Mouse (Mus musculus): ENCODE data around the gene Fam107b. TPM values are rescaled to one million over a fixed set of nuclear protein-coding genes. Genes with fewer than 3 reads are reported as not detected.
"Not testable (repeated sequence)": the region's sequence is repeated elsewhere in the genome, so short reads cannot be mapped to it uniquely, and the experiment has no call there.

The Fam107b gene
- total RNA-seq, 1 experiment from 2014 or later: 812 TPM

DNA sequence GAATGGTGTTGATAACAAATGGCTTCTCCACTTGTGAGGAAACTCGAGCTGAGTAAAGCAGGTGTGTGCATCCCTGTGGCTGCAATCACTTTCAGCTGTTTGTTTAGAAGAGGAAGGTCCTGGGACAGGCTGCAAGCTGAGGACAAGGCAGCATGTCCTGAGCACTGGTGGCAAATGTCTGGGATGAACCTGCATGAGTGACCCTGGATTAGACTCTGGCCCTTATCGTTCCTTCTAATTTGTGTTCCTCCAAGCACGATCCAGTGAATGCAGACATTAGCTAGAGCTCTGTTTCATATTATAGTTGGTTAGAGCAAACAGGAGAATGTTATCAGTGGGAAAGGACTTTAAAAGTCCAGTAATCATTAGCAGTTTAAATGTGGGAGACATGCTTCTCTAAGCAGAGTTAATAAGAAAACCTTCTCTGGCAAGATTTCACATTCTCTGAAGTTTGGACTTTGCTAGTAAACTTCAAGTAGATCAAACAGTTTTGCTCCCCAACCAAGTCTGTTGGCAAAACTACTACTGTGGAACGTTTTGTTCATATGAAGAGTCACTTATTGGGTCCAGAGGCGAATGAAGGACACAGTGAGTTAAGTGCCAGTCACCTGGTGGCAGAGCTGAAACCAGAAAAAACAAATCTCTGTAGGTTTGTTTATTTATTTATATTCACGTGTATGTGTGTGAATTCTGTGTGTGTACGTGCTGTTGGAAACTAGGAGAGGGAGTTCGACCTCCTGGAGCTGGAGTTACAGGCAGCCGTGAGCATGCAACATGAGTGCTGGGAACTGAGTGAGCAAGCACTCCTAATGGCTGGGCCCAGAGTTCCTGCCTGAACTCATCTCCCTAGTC, 134.2 kb downstream of the Fam107b start:
- ATAC-seq (replicated peaks; ENCODE audit: low read depth, poor library complexity, severe bottlenecking): peak; percentile 23; the same call in 1 of the 2 replicates

DNA sequence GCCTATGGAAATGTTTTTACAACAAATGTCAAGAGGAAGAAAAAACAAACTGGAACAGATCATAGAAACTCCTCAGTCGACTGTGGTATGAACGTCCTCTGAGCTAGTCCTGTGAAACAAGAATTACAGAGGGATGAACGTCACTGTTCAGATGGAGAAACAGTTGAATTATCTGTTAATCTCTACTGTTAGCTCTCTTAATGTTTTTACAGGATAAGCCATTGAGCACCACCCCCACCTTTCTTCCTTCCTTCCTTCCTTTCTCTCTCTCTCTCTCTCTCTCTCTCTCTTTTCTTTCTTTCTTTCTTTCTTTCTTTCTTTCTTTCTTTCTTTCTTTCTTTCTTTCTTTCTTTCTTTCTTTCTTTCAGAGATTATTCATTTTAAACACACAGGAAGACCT, 135.0 kb downstream of the Fam107b start:
- ATAC-seq (replicated peaks; ENCODE audit: low read depth, poor library complexity, severe bottlenecking): not testable (repeated sequence)

DNA sequence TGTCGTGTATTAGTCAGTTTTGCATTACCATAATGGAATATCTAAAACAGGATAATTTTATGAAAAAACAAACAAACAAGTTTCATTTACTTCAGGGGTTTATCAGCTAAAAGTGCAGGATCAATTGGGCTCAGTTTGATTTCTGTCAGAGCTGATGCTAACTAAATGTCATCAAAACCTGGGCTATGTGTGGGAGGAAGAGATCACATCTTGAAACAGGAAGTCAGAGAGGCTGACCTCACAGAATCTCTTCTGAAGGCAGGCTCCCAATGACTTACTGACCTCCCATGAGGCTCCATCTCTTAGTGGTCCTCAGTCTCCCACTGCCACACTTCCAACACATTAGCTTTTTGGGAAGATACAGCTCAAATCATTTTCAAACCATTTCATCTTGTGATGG, 136.9 kb downstream of the Fam107b start:
- ATAC-seq (replicated peaks; ENCODE audit: low read depth, poor library complexity, severe bottlenecking): no peak

DNA sequence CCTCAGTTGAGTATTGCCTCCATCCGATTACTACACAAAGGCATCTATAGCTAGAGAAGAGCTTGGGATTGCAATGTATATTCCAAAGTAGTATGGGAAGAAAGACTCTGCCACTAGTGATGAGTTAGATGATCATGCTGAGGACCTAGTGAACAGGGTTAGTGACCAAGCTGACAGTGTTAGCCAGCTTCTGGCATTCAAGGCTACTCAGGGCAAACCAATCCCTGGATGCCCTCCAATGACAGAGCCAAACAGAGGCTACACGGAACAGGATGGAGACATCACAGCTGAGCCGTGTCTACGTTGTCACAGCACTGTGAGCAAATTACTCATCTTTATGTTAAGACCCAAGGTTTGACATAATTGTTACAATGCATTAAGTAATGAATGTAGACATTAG, 138.3 kb downstream of the Fam107b start:
- ATAC-seq (replicated peaks; ENCODE audit: low read depth, poor library complexity, severe bottlenecking): no peak

DNA sequence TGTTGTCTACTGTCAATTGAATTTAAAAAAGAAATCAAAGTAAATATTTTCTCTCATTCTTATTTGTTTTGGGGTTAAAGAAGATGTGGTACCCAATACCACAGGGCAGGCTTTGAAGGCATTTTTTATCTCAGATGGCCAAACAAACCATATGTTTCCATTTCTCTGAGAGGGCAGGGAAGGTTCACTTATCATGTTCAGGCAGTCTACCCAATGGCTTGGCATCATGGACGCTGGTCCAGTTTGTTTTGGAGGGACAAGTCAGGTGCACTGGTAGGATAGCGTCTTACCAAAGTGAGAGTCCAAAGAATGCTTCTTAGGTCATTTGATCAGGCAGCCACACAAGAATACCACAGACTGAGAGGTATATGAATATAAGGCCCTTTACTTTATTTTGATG, 139.6 kb downstream of the Fam107b start:
- ATAC-seq (replicated peaks; ENCODE audit: low read depth, poor library complexity, severe bottlenecking): no peak

DNA sequence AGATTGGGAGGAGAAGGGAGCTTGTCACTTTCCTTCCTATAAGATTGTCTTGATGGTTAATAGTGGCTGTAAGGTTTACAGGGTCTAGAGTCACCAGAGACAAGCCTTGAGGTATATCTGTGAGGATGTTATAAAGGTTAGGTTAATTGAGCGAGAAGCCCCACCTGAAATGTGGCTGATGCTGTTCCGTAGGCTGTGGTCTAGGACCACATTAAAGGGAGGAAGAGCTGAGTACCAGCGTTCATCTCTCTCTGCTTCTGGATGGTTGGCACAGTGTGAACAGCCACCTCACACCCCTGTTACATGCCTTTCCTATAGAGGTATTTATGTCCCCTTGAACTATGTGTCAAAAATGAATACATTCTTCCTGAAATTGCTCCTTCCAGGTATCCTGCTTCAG, 140.2 kb downstream of the Fam107b start:
- no peak for ATAC-seq (replicated peaks; ENCODE audit: low read depth, poor library complexity, severe bottlenecking)

DNA sequence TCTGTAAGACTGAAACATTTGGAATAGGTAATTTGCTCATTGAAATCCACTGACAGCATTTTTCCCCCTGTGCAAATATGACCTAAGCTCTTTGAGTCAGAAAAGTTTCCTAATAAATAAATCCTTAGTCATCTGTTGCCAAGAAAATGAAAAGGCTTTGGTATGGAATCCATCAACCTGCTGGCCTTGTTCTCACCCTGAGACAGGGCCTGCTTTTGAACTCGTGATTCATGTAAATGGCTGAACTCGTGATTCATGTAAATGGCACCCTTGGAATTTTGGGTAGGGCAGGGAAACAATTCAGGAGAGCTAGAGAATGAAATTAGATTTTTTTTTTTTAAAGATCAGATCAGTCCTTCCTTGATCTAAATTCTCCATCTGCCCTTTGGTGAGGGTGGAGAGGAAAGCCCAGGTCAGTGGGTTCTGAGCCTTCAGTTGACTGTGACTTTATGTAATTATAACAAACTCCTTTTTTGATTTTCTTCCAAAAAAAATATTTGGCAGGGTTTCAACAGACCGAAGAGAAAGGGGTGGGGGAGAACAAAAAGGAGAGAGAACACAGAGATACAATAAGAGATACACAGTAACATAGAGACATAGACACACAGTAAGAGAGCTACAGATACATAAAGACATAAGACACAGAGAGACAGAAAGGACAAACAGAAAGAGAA, 142.2 kb downstream of the Fam107b start:
- ATAC-seq (replicated peaks; ENCODE audit: low read depth, poor library complexity, severe bottlenecking): no peak

DNA sequence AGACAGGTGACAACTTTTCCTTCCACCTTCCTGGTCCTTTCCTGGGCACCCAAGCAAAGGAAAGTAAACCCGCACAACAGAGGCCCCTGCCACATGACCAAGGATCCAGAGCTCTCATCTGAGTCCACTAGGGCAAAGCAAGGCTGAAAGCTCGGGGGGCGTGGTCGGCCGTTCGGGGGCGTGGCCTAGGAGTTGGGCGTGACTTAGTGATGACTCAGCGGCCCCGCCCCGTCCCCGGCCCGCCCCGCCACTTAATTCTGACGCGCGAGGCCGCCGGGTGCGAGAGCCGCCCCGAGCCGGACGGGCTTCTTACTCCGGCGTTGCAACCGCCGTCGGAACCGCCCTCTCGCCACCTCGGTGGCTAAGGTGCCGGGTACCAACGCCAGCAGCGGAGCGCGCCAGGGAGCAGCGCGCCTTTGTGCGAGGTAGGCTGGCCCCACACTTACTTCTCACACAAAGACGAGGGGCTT, 143.0 kb downstream of the Fam107b start:
- ATAC-seq (replicated peaks; ENCODE audit: low read depth, poor library complexity, severe bottlenecking): peak; percentile 76

DNA sequence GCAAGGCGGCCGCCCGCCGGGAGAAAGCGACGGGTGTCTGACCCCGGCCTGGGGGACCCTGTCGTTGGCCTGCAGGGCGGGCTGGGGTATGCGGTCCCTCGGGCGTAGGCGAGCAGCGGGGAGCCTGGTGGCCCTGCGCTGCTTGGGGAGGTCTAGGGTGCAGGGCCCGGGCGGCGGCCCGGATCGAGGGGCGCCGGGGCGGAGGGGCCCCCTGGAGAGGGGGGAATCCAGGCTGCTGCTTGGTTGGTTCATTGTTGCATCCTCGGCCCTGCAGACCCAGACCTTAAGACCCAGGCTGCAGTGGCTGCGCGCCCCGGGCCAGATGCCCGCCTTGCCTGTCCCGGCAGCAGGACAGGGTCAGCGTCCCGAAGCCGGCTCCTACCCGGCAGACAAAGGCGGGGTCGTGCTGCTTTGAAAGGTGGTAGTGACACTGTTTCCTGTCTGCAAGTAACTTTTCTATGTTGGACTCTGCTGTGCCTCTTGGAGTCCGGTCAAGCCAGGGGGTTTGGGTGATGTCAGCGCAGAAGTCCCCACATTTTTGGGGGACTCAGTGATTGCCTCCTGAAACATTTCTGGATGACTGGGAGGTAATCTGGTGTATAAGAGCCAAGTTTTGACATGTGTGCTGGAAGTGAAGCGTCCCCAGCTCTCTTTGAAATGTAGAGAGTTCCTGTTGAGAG, 143.5 kb downstream of the Fam107b start:
- peak; percentile 9; the same call in 1 of the 2 replicates for ATAC-seq (replicated peaks; ENCODE audit: low read depth, poor library complexity, severe bottlenecking)

DNA sequence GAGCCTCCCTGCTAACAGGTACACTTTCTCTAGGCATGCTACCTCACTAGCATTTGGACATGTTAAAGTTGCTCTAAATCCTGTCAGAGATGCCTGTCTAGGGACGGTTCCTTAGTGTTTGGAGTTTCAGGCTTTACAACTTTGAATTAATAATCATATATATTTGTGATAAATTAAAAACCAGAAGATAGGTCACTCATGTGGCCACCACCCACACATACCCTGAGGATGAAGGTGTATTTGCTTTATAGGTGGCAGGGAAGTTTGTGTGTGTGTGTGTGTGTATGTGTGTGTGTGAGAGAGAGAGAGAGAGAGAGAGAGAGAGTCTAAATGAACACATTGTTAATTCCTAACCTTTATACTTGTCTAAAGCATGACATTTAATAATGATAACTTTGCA, 144.2 kb downstream of the Fam107b start:
- ATAC-seq (replicated peaks; ENCODE audit: low read depth, poor library complexity, severe bottlenecking): no peak

DNA sequence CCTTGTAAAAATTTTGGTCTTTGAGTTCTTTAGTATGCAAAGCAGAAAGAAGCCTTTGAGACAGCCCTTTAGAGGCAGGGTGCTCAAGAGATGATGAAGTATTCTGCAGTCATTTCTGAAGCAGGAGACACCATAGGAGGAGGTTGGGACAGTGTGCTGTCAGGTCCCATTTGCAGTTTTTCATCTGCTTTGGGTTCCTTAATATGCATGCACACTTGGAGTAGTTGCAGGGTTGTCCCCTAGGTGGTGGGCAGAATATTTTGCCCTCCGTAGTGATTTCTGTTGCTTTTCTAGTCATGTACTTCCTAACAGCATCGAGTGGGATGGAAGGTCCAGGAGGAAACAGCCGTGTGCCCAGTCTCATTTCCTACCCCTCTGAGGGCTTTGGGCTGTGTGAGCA, 145.1 kb downstream of the Fam107b start:
- ATAC-seq (replicated peaks; ENCODE audit: low read depth, poor library complexity, severe bottlenecking): peak; percentile 27

DNA sequence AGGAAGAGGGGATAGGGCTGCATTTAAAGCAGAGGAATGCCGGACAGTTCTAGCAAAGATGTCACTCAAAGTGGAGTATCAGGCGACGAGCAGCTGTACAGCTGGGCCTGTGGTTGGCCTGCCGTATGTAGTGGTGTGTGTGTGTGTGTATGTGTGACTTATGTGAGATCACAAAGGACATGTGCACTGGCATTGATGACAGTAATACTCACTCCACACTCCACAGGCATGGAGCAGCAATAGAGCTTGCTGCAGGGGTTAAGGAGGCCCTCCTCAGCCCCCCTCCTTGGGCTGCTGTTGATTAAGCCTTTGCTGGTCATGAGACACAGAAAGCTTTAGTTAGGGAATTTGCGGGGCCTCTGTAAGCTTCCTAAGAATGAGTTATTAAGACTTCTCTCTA, 147.0 kb downstream of the Fam107b start:
- ATAC-seq (replicated peaks; ENCODE audit: low read depth, poor library complexity, severe bottlenecking): peak; percentile 5

DNA sequence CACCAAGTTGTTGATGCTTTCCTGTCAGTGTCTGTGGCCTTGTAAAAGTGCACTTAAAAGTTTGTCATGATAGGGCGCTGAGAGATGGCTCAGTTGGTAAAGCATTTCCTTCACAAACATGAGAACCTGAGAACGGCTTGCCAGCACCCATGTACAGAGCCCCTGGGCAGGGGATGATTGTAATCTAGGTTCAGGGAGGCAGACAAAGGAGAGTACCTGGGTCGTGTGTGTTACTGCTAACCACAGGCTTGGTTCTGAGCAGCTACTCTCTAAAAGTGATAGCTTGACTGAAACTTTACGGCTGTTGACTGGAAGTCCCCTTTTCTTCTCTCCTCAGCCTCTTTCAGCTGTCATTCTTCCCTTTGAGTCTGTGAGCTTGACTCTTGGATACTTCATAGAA, 147.6 kb downstream of the Fam107b start:
- no peak for ATAC-seq (replicated peaks; ENCODE audit: low read depth, poor library complexity, severe bottlenecking)

DNA sequence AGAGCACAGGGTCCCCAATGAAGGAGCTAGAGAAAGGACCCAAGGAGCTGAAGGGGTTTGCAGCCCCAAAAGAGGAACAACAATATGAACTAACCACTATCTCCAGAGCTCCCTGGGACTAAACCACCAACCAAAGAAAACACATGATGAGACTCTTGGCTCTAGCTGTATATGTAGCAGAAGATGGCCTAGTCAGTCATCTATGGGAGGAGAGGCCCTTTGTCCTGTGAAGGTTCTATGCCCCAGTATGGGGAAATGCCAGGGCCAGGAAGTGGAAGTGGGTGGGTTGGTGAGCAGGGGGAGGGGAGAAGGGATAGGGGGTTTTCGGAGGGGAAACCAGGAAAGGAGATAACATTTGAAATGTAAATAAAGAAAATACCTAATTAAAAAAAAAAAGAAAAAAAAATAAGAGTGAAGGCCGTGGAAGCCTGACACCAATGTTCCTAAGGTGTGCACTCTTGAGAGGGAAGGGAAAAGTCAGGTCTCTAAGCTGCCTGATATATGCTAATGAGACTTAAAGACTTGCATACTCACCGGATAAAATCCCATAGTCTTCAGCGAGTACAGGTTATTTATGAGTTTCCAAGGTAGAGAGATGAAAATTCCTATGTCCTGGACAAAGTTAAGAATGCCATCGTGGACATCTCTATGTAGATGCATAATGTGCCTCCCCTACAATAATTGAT, 149.3 kb downstream of the Fam107b start:
- not testable (repeated sequence) for ATAC-seq (replicated peaks; ENCODE audit: low read depth, poor library complexity, severe bottlenecking)

DNA sequence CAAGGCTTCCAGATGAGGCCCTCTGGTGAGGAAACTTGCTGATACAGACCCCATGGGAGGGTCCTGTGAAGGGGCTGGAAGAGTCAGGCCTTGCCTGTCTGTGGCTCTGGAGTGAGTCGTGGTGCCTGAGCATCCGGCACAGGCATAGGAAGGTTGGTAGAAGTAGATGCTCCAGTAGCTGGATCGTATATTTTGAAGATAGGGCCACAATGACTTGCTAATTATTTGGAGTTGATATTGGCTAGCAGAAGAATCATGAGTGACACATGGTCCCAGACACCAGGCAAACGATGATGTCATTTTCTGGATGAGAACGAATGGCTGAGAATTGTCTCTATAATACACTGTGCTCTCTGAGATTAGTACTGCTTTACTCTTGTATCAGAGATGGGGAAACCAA, 150.8 kb downstream of the Fam107b start:
- 0 out of 2 replicates have a peak, but pooled peaks have one; percentile 6 for ATAC-seq (replicated peaks; ENCODE audit: low read depth, poor library complexity, severe bottlenecking)

DNA sequence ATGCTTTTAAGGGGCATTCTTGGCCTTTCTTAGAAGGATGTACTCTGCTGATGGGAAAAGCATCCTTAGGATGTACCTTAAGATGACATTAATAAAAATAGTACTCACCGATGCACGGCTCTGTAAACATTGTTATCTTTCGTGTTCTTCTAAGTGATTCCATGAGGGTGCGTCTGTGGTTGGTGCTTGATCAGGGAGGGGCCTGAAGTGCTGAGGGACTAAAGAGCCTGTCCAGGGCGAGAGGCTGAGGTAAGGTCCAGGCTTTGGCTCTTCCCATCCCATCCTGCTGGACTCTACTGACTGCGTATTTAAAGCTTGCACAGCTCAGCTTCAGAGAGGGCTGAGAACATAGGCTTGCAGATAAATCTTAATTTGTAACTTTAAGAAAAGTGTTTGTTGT, 151.7 kb downstream of the Fam107b start:
- no peak for ATAC-seq (replicated peaks; ENCODE audit: low read depth, poor library complexity, severe bottlenecking)

DNA sequence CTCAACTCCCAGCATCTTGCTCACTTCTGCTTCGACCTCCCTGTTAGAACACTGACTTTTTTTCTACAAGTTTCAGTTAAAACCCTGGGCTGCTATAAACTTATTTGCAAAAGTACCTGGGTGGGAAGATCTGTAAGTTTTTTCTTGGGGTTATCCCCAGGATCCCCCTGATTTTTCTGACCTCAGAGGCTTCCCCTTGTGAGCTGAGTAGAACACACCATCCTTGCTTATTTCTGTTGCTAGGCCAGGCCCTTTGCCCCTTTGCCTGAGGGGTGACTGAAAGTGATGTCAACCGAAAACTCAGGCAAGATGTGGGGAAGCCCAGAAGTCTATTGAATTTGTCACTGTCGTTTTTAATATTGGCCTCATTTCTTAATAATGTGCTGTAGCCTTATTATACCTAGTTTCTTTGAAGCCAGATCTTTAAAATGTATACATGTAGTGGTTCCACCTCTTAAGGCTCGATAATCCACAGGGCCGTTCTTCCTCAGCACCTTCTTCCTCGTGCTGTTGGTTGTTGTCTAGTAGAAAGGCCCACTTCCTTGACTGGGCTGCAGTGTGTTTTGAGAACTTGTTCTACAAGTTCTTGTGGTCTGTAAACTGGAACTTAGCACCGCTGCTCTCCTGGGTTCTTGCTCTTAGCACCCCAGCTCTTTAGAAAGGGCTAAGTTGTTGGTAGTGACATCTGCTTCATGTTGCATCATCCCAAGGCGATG, 153.3 kb downstream of the Fam107b start:
- ATAC-seq (replicated peaks; ENCODE audit: low read depth, poor library complexity, severe bottlenecking): peak; percentile 14

DNA sequence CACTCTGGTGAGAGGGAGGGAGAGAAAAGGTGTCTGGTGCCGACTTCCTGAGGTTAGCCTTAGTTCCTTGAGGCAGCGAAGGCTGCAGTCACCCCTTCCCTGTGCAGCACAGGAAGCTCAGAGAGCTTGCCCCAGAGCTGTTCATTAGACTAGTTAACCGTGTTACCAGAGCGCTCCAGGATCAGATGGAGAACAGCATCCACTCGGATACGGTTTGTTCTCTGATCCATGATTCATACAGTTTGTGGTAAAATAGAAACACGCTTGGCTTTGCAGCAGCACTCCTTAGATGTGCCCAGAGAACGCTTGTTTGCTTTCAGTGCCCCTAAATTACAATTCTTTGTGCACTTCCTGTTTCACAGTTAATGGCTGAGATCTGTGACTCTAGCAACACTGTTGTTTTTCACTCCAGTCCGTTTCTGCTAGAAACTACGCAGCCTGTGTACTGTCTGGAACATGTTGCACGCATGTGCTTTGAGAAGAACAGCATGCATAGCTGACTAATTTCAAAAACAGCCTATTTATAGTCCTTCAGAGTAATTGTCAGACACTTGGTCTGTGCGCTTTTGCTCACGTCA, 156.3 kb downstream of the Fam107b start:
- ATAC-seq (replicated peaks; ENCODE audit: low read depth, poor library complexity, severe bottlenecking): peak; percentile 33

DNA sequence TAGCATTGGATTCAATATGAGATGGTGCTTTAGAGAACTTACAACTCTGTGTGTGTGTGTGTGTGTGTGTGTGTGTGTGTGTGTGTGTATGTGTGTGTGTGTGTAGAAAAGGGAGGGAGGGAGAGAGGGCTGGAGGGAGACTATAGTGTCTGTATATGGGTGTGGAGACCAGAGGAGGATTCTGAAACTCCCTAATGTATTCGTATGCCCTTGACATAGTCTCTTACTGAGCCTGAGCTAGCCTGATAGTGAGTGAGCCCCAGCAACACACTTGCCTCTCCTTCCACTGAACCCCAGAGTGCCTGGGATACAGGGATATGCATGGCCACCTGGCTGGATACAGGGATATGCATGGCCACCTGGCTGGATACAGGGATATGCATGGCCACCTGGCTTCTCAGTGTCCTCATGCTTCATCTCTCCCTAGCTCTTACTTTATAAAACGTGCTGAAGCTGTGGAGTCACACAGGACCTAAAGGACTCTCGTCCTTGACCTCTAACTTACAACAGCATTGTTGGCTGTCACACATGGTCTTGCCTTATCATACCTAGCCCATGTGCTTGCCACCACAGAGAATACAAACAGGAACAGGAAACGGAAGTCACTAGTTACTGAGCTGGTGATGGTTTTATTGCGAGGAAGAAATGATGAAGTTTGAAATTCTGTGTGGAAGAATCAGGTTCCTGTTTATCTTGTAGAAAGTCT, 157.1 kb downstream of the Fam107b start:
- ATAC-seq (replicated peaks; ENCODE audit: low read depth, poor library complexity, severe bottlenecking): peak; percentile 53

Measured in common myeloid progenitor, adult 5-6 weeks (primary cell).